Mouse (Mus musculus) R1 (cell line): Measurements from ENCODE around the gene Ahsg.

Experiments used
- DNase-seq: peaks from one replicate; pipeline ENCODE4 v3.0.0-alpha.2; 2018; ENCODE audit warnings: low read depth, low spot score

Gene Ahsg

GRCm38 (mm10) chr16:22939120-22939695 lies 48.1 kb downstream of the Ahsg start:
- no peak for DNase-seq

- DNase-seq: peak; percentile 90
Measured at GRCm38 (mm10) chr16:22941825-22942476, 50.9 kb downstream of the Ahsg start.

GRCm38 (mm10) chr16:22947371-22947770 lies 56.3 kb downstream of the Ahsg start:
- no peak for DNase-seq
